In the genomic region with DNA sequence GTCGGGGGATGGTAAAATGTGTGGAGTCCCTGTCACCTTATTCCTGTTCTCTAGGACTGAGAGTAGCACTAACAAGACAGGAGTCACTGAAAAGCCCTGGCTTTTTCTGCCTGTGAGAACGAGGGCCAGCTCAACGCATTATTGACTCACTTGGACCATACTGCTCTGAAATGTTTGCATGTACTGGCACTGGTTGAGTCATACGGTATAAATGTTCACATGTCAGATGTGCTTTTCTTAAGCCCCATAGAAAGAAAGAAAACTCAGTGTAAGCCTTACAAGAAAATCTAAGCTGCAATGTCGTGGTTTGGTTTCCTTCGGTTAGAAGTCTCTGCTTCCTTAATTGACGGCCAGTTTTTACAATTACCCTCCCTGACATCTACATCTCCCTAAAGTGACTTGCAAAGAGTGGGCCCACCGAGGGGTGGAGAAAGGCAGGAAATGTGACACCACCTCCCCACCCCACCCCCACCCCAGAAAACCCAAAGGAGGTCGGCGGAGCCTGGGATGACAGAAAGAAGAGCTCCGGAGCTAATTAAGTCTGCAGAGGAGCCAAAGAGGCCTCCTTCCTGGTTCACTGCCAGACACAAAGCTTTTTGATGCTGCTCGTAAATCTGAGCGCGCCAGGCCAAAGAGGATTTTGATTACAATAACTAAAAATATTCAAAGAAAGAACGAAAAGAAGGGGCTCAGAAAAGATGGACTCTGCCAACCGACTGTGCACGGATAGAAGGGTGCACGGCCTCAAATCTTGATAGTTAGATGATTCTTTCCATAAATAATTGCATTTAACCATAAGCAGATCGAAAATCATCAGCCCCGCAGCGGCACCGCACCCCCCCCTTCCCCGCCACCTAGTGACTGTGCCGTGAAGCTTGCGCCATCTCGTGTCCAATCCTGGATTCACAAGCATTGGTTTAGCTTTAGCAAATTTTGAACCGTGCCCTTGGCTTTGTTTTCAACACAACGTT, we compare ENCODE assay signal across 8 mouse cellular contexts. TPM values are rescaled to one million over a fixed set of nuclear protein-coding genes. Genes with fewer than 3 reads are reported as not detected.
DNase-seq lines count a peak whose midpoint lies in the region; ATAC-seq lines count a peak whose summit lies in the region.

No protein-coding gene starts in this region.

- peak overlapping the region; percentile 32 for H3K4me2 ChIP-seq in embryonic facial prominence, embryonic 11.5 days (ENCODE audit: low read depth, low read length)
- H3K4me2 ChIP-seq in heart, embryonic 11.5 days: peak overlapping the region; percentile 87
- H3K4me2 ChIP-seq in kidney, embryonic 15.5 days: peak overlapping the region; percentile 78
- peak overlapping the region; percentile 69 for H3K4me2 ChIP-seq in liver, embryonic 11.5 days

- 4% methylated on average over 28 of the region's 28 CpGs for WGBS in embryonic facial prominence, embryonic 11.5 days
- 5% methylated on average over 28 of the region's 28 CpGs for WGBS in heart, embryonic 11.5 days (ENCODE audit: insufficient replicate concordance)
- 5% methylated on average over 28 of the region's 28 CpGs for WGBS in kidney, embryonic 15.5 days
- WGBS in liver, embryonic 11.5 days: 8% methylated on average over 28 of the region's 28 CpGs

- peak overlapping the region; percentile 17 for H3K4me3 ChIP-seq in embryonic facial prominence, embryonic 11.5 days (ENCODE audit: low read depth, low read length)
- peak overlapping the region; percentile 46 for H3K4me3 ChIP-seq in heart, embryonic 11.5 days (ENCODE audit: low read depth, low read length)
- H3K4me3 ChIP-seq in kidney, embryonic 15.5 days (replicated peaks): peak overlapping the region; percentile 49
- peak overlapping the region; percentile 45 for H3K4me3 ChIP-seq in liver, embryonic 11.5 days (ENCODE audit: low read depth, low read length)

- H3K4me1 ChIP-seq in embryonic facial prominence, embryonic 11.5 days (ENCODE audit: control insufficient read depth, insufficient read depth, low read length): no peaks in the 10 kb centered on the region; the same call in none of the 2 replicates
- peaks cover 15% of the 10 kb centered on the region for H3K4me1 ChIP-seq in heart, embryonic 11.5 days (ENCODE audit: control insufficient read depth, insufficient read depth, low read length)
- H3K4me1 ChIP-seq in kidney, embryonic 15.5 days: peaks cover 29% of the 10 kb centered on the region
- H3K4me1 ChIP-seq in liver, embryonic 11.5 days (replicated peaks; ENCODE audit: control insufficient read depth, insufficient read depth, low read length): no peaks in the 10 kb centered on the region; the same call in 1 of the 2 replicates

- no peaks in the 10 kb centered on the region for H3K36me3 ChIP-seq in embryonic facial prominence, embryonic 11.5 days (replicated peaks; ENCODE audit: control insufficient read depth, insufficient read depth, low read depth, low read length)
- no peaks in the 10 kb centered on the region for H3K36me3 ChIP-seq in heart, embryonic 11.5 days (ENCODE audit: control insufficient read depth, insufficient read depth, low read length)
- no peaks in the 10 kb centered on the region for H3K36me3 ChIP-seq in kidney, embryonic 15.5 days
- H3K36me3 ChIP-seq in liver, embryonic 11.5 days (ENCODE audit: control insufficient read depth, insufficient read depth, low read length): no peaks in the 10 kb centered on the region
- H3K36me3 ChIP-seq in splenic B cell, adult 2 months (ENCODE audit: control insufficient read depth, insufficient read depth, low read length, poor library complexity, severe bottlenecking): no peaks in the 10 kb centered on the region

- no peaks in the 10 kb centered on the region for H3K27me3 ChIP-seq in embryonic facial prominence, embryonic 11.5 days (ENCODE audit: control insufficient read depth, insufficient read depth, low read length)
- 0 out of 2 replicates have a peak, but pooled peaks cover 2% of the 10 kb centered on the region for H3K27me3 ChIP-seq in heart, embryonic 11.5 days (ENCODE audit: control insufficient read depth, insufficient read depth, low read length)
- no peaks in the 10 kb centered on the region for H3K27me3 ChIP-seq in kidney, embryonic 15.5 days
- peaks cover 4% of the 10 kb centered on the region for H3K27me3 ChIP-seq in liver, embryonic 11.5 days (replicated peaks; ENCODE audit: control insufficient read depth, insufficient read depth, low read length)
- no peaks in the 10 kb centered on the region for H3K27me3 ChIP-seq in splenic B cell, adult 2 months (ENCODE audit: control insufficient read depth, insufficient read depth, low read length, poor library complexity, severe bottlenecking)

- peak overlapping the region; percentile 56 for H3K27ac ChIP-seq in embryonic facial prominence, embryonic 11.5 days (replicated peaks; ENCODE audit: low read depth, low read length)
- peak overlapping the region; percentile 50; the same call in 1 of the 2 replicates for H3K27ac ChIP-seq in heart, embryonic 11.5 days (ENCODE audit: low read depth, low read length)
- H3K27ac ChIP-seq in kidney, embryonic 15.5 days: peak overlapping the region; percentile 81
- 0 out of 2 replicates have a peak overlapping the region, but pooled peaks have one; percentile 5 for H3K27ac ChIP-seq in liver, embryonic 11.5 days (ENCODE audit: low read depth, low read length)

- peak overlapping the region; percentile 22 for H3K9ac ChIP-seq in embryonic facial prominence, embryonic 11.5 days (replicated peaks; ENCODE audit: low read length)
- H3K9ac ChIP-seq in heart, embryonic 11.5 days (ENCODE audit: low read depth, low read length): peak overlapping the region; percentile 73
- H3K9ac ChIP-seq in kidney, embryonic 15.5 days: peak overlapping the region; percentile 35; the same call in 1 of the 2 replicates
- H3K9ac ChIP-seq in liver, embryonic 11.5 days (ENCODE audit: low read depth, low read length): peak overlapping the region; percentile 21

- ATAC-seq in embryonic facial prominence, embryonic 11.5 days (replicated peaks; ENCODE audit: insufficient number of reproducible peaks, low FRiP score, low TSS enrichment, low read depth): peak; percentile 24; the same call in 1 of the 2 replicates
- peak; percentile 56; the same call in 1 of the 2 replicates for ATAC-seq in heart, embryonic 11.5 days (replicated peaks; ENCODE audit: insufficient number of reproducible peaks, low FRiP score, low TSS enrichment)
- peak; percentile 80 for ATAC-seq in kidney, embryonic 15.5 days (replicated peaks; ENCODE audit: low FRiP score)
- ATAC-seq in liver, embryonic 11.5 days (replicated peaks; ENCODE audit: low FRiP score): peak; percentile 39; the same call in 1 of the 2 replicates

- H3K9me3 ChIP-seq in embryonic facial prominence, embryonic 11.5 days (replicated peaks; ENCODE audit: control insufficient read depth, low read length): no peaks in the 10 kb centered on the region
- H3K9me3 ChIP-seq in heart, embryonic 11.5 days (replicated peaks; ENCODE audit: control insufficient read depth, low read length): no peaks in the 10 kb centered on the region
- no peaks in the 10 kb centered on the region for H3K9me3 ChIP-seq in kidney, embryonic 15.5 days (replicated peaks)
- H3K9me3 ChIP-seq in liver, embryonic 11.5 days (ENCODE audit: control insufficient read depth, low read length): no peaks in the 10 kb centered on the region

- peak; percentile 58 for DNase-seq in 3134 (ENCODE audit: extremely low read depth, insufficient read length, low spot score)
- DNase-seq in adrenal gland, postnatal 25 days: peak; percentile 77
- peak; percentile 89 for DNase-seq in embryonic facial prominence, embryonic 11.5 days (ENCODE audit: low spot score)
- DNase-seq in liver, embryonic 11.5 days (ENCODE audit: low spot score): peak; percentile 69
- peak; percentile 81 for DNase-seq in naive thymus-derived CD4-positive, alpha-beta T cell, adult 2 months (ENCODE audit: low read depth)
- DNase-seq in splenic B cell, adult 2 months (ENCODE audit: low read depth, low spot score): peak; percentile 79

RNA-seq across cellular contexts. Expression of gene Tmem238l, which starts 28.0 kb away (rescaled TPM):
- total RNA-seq in adrenal gland, postnatal 25 days (2021): not detected in 2 replicates
- not detected in 2 replicates for polyA plus RNA-seq in embryonic facial prominence, embryonic 11.5 days (2014; fragmentation: Nextera tagmentation; extraction: Ambion mirVana)
- 0.16 TPM in 1 of 2 replicates, not detected in the other for polyA plus RNA-seq in heart, embryonic 11.5 days (2014; fragmentation: Nextera tagmentation; extraction: Ambion mirVana)
- polyA plus RNA-seq in kidney, embryonic 15.5 days (2015; fragmentation: Nextera tagmentation; extraction: Ambion mirVana): 0.36 TPM in 1 of 2 replicates, not detected in the other
- polyA plus RNA-seq in liver, embryonic 11.5 days (2014; fragmentation: Nextera tagmentation; extraction: Ambion mirVana): not detected in 2 replicates

RNA-seq across cellular contexts. Expression of gene Tmem220, which starts 40.5 kb away (rescaled TPM):
- total RNA-seq in adrenal gland, postnatal 25 days (2021): 6.8 and 7.0 TPM in 2 replicates
- polyA plus RNA-seq in embryonic facial prominence, embryonic 11.5 days (2014; fragmentation: Nextera tagmentation; extraction: Ambion mirVana): 0.82 and 0.98 TPM in 2 replicates
- 0.87 and 2.1 TPM in 2 replicates for polyA plus RNA-seq in heart, embryonic 11.5 days (2014; fragmentation: Nextera tagmentation; extraction: Ambion mirVana)
- polyA plus RNA-seq in kidney, embryonic 15.5 days (2015; fragmentation: Nextera tagmentation; extraction: Ambion mirVana): 1.4 and 1.6 TPM in 2 replicates
- polyA plus RNA-seq in liver, embryonic 11.5 days (2014; fragmentation: Nextera tagmentation; extraction: Ambion mirVana): 1.8 and 1.9 TPM in 2 replicates

Comparison
In these comparisons a context has a peak if more than half of its experiments do, and no peak if none do; other contexts are left out.
1. Peak in every context shown above with its lines: DNase-seq, ATAC-seq, H3K4me3 ChIP-seq and H3K27ac ChIP-seq.
2. ATAC-seq: peak in every context shown above with its lines; median percentile 80 in kidney, embryonic 15.5 days; 56 in heart, embryonic 11.5 days; 39 in liver, embryonic 11.5 days; 24 in embryonic facial prominence, embryonic 11.5 days.
3. H3K27ac ChIP-seq: peak in every context shown above with its lines; median percentile 81 in kidney, embryonic 15.5 days; 56 in embryonic facial prominence, embryonic 11.5 days; 50 in heart, embryonic 11.5 days; 5 in liver, embryonic 11.5 days.
4. H3K4me2 ChIP-seq: peak in every context shown above with its lines; median percentile 87 in heart, embryonic 11.5 days; 78 in kidney, embryonic 15.5 days; 69 in liver, embryonic 11.5 days; 32 in embryonic facial prominence, embryonic 11.5 days.
5. H3K9ac ChIP-seq: peak in every context shown above with its lines; median percentile 73 in heart, embryonic 11.5 days; 35 in kidney, embryonic 15.5 days; 22 in embryonic facial prominence, embryonic 11.5 days; 21 in liver, embryonic 11.5 days.